Mouse (Mus musculus) liver, postnatal 0 days (tissue): ENCODE results near the gene Baat. TPM values are rescaled to one million over a fixed set of nuclear protein-coding genes. Genes with fewer than 3 reads are reported as not detected.

Experiments used
- ATAC-seq: fragments of 200-750 bp; cut with Nextera tagmentation; 2 replicates; pipeline ENCODE4 v1.8.0; 2017; ENCODE audit warnings: mild to moderate bottlenecking, moderate library complexity
- DNase-seq: peaks from one replicate; pipeline ENCODE4 v3.0.0-alpha.2; 2016
- H3K27ac ChIP-seq: fragments of 300-500 bp; sonication (generic); 2 replicates; pipeline ENCODE4 v1.5.1; 2014; ENCODE audit warnings: antibody characterized with exemption, moderate library complexity, mild to moderate bottlenecking, low read depth
- H3K27me3 ChIP-seq: fragments of 300-500 bp; sonication (generic); 2 replicates; pipeline ENCODE4 v1.6.1; 2014; ENCODE audit warnings: low read length, control low read depth, mixed read lengths; ENCODE audit not compliant: insufficient read depth
- H3K36me3 ChIP-seq: fragments of 300-500 bp; sonication (generic); replicated peaks from 2 replicates; pipeline ENCODE4 v1.6.1; 2014; ENCODE audit warnings: mild to moderate bottlenecking, control low read depth, low read length, moderate library complexity, mixed read lengths; ENCODE audit not compliant: insufficient read depth
- H3K4me1 ChIP-seq: fragments of 300-500 bp; sonication (generic); 2 replicates; pipeline ENCODE4 v1.6.1; 2014; ENCODE audit warnings: antibody characterized with exemption, mild to moderate bottlenecking, control low read depth; ENCODE audit not compliant: insufficient read depth
- H3K4me2 ChIP-seq: fragments of 300-500 bp; sonication (generic); 2 replicates; pipeline ENCODE4 v1.6.1; 2014; ENCODE audit warnings: low read depth, mild to moderate bottlenecking, low read length, moderate library complexity, mixed read lengths
- H3K4me3 ChIP-seq: fragments of 300-500 bp; sonication (generic); 2 replicates; pipeline ENCODE4 v1.5.1; 2014; ENCODE audit warnings: low read depth, low read length
- H3K9ac ChIP-seq: fragments of 300-500 bp; sonication (generic); replicated peaks from 2 replicates; pipeline ENCODE4 v1.6.1; 2014; ENCODE audit warnings: mild to moderate bottlenecking, moderate library complexity
- H3K9me3 ChIP-seq: fragments of 300-500 bp; sonication (generic); 2 replicates; pipeline ENCODE4 v1.6.1; 2016; ENCODE audit warnings: mild to moderate bottlenecking, control low read depth, low read length, mixed read lengths
- CTCF ChIP-seq: sonication (generic); IDR thresholded peaks from 2 replicates; pipeline ENCODE4 v1.5.1; 2016; ENCODE audit warnings: antibody characterized with exemption, low read depth
- EP300 ChIP-seq: IDR thresholded peaks from 2 replicates; pipeline ENCODE4 v1.6.1; 2016; ENCODE audit warnings: antibody characterized with exemption, low read depth, mild to moderate bottlenecking
- WGBS: fragments of 180-500 bp; shearing (Covaris S2); extraction: QIAGEN DNeasy Blood & Tissue Kit; methylation state at CpG from one replicate; pipeline ENCODE4 v1.1.7; 2014; ENCODE audit not compliant: insufficient replicate concordance; 5-methylcytosine and 5-hydroxymethylcytosine counted together
- polyA plus RNA-seq: library from polyadenylated mRNA; unstranded; fragments of >200 nt; fragmentation: Nextera tagmentation; extraction: Ambion mirVana; gene quantifications from 2 replicates; pipeline ENCODE4 v1.2.1, GENCODE M21; 2015

Baat gene
- polyA plus RNA-seq, 1 experiment from 2014 or later, result 18.2 TPM

GRCm38 (mm10) chr4:49478118-49478877 is 28.1 kb downstream of the Baat start:
- H3K27me3 ChIP-seq, result no peaks in the 10 kb centered on the region
- peak overlapping the region; percentile 66 for H3K4me2 ChIP-seq
- WGBS, result 19% methylated on average over 19 of the region's 19 CpGs
- peak overlapping the region; percentile 58 for H3K27ac ChIP-seq
- DNase-seq (peak; percentile 75), ATAC-seq (peak; percentile 86)
- peaks cover 19% of the 10 kb centered on the region for H3K4me1 ChIP-seq
- no peaks in the 10 kb centered on the region for H3K36me3 ChIP-seq
- TF ChIP-seq CTCF, result no peak
- peak; percentile 85 for TF ChIP-seq EP300
- peak overlapping the region; percentile 47 for H3K9ac ChIP-seq
- no peaks in the 10 kb centered on the region for H3K9me3 ChIP-seq
- H3K4me3 ChIP-seq, result peak overlapping the region; percentile 34

- peak; percentile 43 for ATAC-seq
- no peaks in the 10 kb centered on the region for H3K9me3 ChIP-seq
- H3K27me3 ChIP-seq, result no peaks in the 10 kb centered on the region
- no peak overlapping the region for H3K4me3 ChIP-seq
- no peak overlapping the region for H3K4me2 ChIP-seq
- TF ChIP-seq CTCF, result no peak
- peak; percentile 70; the same call in 1 of the 2 replicates for TF ChIP-seq EP300
- peaks cover 14% of the 10 kb centered on the region for H3K4me1 ChIP-seq
- no peak overlapping the region for H3K9ac ChIP-seq
- no peak for DNase-seq
- H3K27ac ChIP-seq, result no peak overlapping the region
- H3K36me3 ChIP-seq, result no peaks in the 10 kb centered on the region; the same call in 1 of the 2 replicates
Observed at GRCm38 (mm10) chr4:49474583-49474982, 31.8 kb downstream of the Baat start.

GRCm38 (mm10) chr4:49473435-49474100 is 32.8 kb downstream of the Baat start, which contains the start of gene Acnat1:
Gene Acnat1 (minus strand): TSS chr4:49473912.
- no peak within 1 kb of the TSS for H3K27ac ChIP-seq
- DNase-seq (no peak), ATAC-seq (no peak)
- H3K4me3 ChIP-seq, result no peak within 1 kb of the TSS
- TF ChIP-seq EP300 (no peak), CTCF (no peak)
- H3K27me3 ChIP-seq, result no peaks in the 10 kb centered on the region
- H3K4me2 ChIP-seq, result no peak within 1 kb of the TSS
- H3K9me3 ChIP-seq, result no peaks in the 10 kb centered on the region
- 47% methylated on average over 3 of the region's 3 CpGs for WGBS
- no peak within 1 kb of the TSS for H3K9ac ChIP-seq
- H3K4me1 ChIP-seq, result peaks cover 14% of the 10 kb centered on the region
- no peaks in the 10 kb centered on the region; the same call in 1 of the 2 replicates for H3K36me3 ChIP-seq

- no peak for DNase-seq
- no peak for ATAC-seq
- TF ChIP-seq EP300, result no peak
- TF ChIP-seq CTCF, result no peak
- H3K4me3 ChIP-seq, result no peak overlapping the region
- 0 out of 2 replicates have a peak, but pooled peaks cover 3% of the 10 kb centered on the region for H3K9me3 ChIP-seq
- 72% methylated on average over 3 of the region's 3 CpGs for WGBS
- H3K27ac ChIP-seq, result no peak overlapping the region
- no peak overlapping the region for H3K4me2 ChIP-seq
- no peak overlapping the region for H3K9ac ChIP-seq
- H3K27me3 ChIP-seq, result no peaks in the 10 kb centered on the region
- H3K4me1 ChIP-seq, result peaks cover 1% of the 10 kb centered on the region
- no peaks in the 10 kb centered on the region; the same call in 1 of the 2 replicates for H3K36me3 ChIP-seq
Observed at GRCm38 (mm10) chr4:49469435-49470151, 36.8 kb downstream of the Baat start.

- no peak overlapping the region for H3K27ac ChIP-seq
- 0 out of 2 replicates have a peak, but pooled peaks cover 3% of the 10 kb centered on the region for H3K9me3 ChIP-seq
- no peak for DNase-seq
- no peak for ATAC-seq
- TF ChIP-seq CTCF (peak; percentile 28), EP300 (no peak)
- no peak overlapping the region for H3K4me3 ChIP-seq
- no peaks in the 10 kb centered on the region for H3K27me3 ChIP-seq
- H3K4me1 ChIP-seq, result no peaks in the 10 kb centered on the region
- no peak overlapping the region for H3K9ac ChIP-seq
- no peak overlapping the region for H3K4me2 ChIP-seq
- WGBS, result 79% methylated on average over 6 of the region's 6 CpGs
- H3K36me3 ChIP-seq, result no peaks in the 10 kb centered on the region; the same call in 1 of the 2 replicates
Observed at GRCm38 (mm10) chr4:49467360-49467759, 39.0 kb downstream of the Baat start.

GRCm38 (mm10) chr4:49456171-49456570 is 50.2 kb downstream of the Baat start:
- H3K4me3 ChIP-seq, result no peak overlapping the region
- no peaks in the 10 kb centered on the region for H3K36me3 ChIP-seq
- no peak overlapping the region for H3K9ac ChIP-seq
- H3K4me1 ChIP-seq, result peaks cover 5% of the 10 kb centered on the region; the same call in 1 of the 2 replicates
- H3K9me3 ChIP-seq, result no peaks in the 10 kb centered on the region
- TF ChIP-seq EP300, result no peak
- no peak for TF ChIP-seq CTCF
- H3K27ac ChIP-seq, result no peak overlapping the region
- no peaks in the 10 kb centered on the region for H3K27me3 ChIP-seq
- H3K4me2 ChIP-seq, result no peak overlapping the region
- DNase-seq, result no peak
- 70% methylated on average over 2 of the region's 2 CpGs for WGBS
- no peak for ATAC-seq
